Mouse (Mus musculus) gastrocnemius, postnatal 14 days (tissue): ENCODE measurements around the gene Trpc7. TPM values are rescaled to one million over a fixed set of nuclear protein-coding genes. Genes with fewer than 3 reads are reported as not detected.
A peak's percentile ranks its signal among the peaks of the same experiment; 100 is the strongest.

ENCODE experiments used
- DNase-seq: peaks from one replicate; pipeline ENCODE4 v3.0.0; 2021; ENCODE audit warnings: mixed read lengths
- intact Hi-C: fragments of 180-260 bp; cut with DNase I; formaldehyde crosslinking; loops from one replicate; pipeline ENCODE4 v1.15.1; 2025; ENCODE audit warnings: low total_unique reads
- long read RNA-seq, 2 experiments: library from polyadenylated mRNA; stranded (forward); transcript quantifications; one replicate each; pipeline ENCODE4 v2.0.0; 2021
- total RNA-seq, 2 experiments: library from RNA; stranded (reverse); gene quantifications; 2 replicates each; pipeline ENCODE4 v1.2.3; 2021

The Trpc7 gene
- total RNA-seq = not detected
- long read RNA-seq, experiment 1 = 0 reads
- long read RNA-seq, experiment 2 = 0 reads

DNA sequence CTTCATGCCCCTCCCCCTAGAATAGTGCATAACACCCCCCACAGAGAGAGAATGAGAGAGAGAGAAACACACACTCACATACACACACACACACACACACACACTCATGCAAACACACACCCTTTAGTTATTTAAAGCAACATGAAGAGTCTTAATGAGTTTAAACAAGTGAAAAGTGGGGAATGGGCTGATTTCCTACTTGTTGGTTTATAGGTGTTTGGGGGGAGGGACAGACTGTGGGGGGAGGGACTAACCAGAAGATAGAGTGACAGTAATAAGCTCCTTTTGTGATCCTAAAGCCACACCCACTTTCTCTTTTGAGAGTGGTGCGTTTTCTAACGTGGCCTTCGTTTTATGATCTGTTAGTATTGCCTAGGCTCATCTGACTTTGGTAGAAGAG, at the start of gene Trpc7:
Gene Trpc7 (minus strand): TSS at position 101 of the 400 bp plus-strand sequence.
- no peak for DNase-seq
- intact Hi-C loops = no loop called here

GRCm38 (mm10) chr13:56939261-56939660, 43.5 kb upstream of the Trpc7 start:
- intact Hi-C loops = no loop called here

DNA sequence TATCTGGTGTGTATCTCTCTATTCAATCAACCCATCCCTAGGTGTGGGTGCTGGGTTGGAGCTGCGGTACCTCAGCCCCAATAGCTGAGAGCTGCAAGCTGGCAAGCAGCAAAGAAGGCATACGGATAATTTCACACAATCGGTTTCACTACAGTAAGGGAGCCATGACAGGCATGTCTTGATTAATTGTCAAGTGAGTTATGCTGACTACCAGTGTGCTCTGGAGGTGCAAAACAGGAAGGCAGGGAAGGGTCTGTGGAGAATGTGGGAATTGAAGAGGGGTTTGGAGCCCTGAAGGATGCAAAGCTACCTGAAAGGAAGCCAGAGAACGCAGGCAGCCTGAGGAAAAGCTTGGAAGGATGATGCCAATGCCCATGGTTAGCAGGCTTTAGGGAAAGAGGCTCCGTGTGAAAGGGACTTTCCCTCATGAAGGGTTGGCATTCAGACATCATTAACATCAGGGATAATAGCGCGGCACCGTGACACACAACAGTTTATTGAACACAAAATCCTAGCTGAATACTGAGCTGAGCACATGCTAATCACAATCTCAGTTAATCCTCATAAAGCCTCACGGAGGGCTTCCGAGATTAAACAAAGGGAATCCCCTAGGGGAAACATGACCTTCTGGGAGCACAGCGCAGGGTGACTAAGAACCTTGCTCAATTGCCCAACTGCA, 38.2 kb upstream of the Trpc7 start:
- intact Hi-C loops = no loop called here
- no peak for DNase-seq

More at GRCm38 (mm10) chr13:56939261-56939660, 43.5 kb upstream of the Trpc7 start:
- DNase-seq = no peak

- DNase-seq = no peak
- intact Hi-C loops = no loop called here
These were observed 34.6 kb upstream of the Trpc7 start for GRCm38 (mm10) chr13:56930421-56930820.

DNA sequence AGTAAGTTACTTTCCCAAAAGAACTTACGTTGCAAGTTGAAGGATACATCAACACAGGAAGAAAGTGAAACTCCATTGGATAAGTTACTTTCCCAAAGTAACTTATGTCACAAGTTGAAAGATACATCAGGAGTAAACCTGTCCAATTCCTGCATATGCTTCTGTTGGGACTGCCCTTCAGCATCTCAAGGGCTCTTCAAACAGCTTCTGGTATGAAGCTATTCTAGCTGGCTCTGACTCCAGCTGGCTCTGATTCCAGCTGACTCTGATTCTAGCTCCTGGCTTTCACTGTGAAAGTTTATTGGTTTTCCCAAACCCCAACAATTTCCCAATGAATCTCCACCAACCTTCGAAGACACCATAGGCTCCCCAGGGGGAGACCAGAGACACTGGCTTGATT, 27.2 kb upstream of the Trpc7 start:
- intact Hi-C loops = loop anchor here (10.0 kb wide), 1 partner anchor 118 kb away; no protein-coding TSS in a partner anchor
- DNase-seq = no peak

DNA sequence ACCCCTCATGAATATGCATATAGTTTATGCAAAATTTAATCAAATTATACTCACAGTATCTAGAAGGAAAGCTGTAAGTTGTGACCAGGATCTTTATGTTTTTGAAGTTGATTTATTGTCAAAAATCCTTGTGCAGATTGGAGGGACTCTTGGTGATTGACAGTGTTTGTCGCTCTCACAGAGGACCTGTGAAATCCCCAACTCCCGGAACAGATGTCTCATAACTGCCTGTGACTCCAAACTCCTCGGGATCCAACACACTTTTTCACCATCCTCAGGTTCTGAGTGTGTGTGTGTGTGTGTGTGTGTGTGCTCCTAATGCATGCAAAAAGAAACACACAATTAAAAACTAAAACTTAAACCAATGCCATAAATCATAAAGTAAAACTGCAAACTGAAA, 25.5 kb upstream of the Trpc7 start:
- no peak for DNase-seq
- intact Hi-C loops = loop anchor here (10.0 kb wide), 1 partner anchor 116 kb away; no protein-coding TSS in a partner anchor

GRCm38 (mm10) chr13:56914721-56915120, 18.9 kb upstream of the Trpc7 start:
- no peak for DNase-seq
- intact Hi-C loops = no loop called here

DNA sequence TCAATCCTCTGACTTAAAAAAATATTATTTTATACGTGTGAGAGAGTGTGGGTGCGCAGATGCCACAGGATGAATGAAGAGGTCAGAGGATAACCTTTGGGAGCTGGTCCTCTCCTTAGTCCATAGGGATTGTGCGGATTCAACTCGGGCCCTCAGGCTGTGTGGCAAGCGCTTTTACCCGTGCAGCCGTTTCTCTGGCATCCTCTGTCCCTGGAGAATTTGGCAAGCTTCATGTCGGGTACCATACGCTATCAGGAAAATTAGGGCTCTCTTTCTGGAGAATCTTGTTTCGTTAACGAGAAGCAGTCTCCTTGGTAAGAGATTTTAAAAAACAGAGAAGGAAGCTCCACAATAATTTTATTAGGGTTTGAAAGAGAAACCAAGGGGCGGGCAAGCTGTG, 15.3 kb upstream of the Trpc7 start:
- intact Hi-C loops = no loop called here
- DNase-seq = no peak

DNA sequence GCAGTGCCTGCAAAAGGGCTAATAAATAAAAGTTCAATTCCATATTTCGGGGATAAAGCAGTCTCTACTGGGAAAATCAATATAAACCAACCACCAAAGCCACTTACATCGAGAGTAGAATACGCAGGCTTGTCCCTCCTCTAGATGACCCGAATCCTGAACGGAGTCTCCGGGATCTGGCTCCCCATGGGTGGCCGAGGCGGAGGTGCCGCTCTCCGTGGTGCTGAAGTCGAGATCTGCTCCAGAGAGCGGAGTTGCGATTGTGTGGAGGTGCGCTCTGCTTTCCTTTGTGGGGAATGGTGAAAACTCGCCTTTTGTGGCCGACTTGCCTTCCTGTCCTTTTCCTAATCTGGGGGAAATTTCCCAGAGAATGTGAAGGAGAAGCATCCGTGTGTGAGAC, 407 bp downstream of the Trpc7 start:
- DNase-seq = peak; percentile 64
- intact Hi-C loops = no loop called here

- intact Hi-C loops = no loop called here
- DNase-seq = no peak
These were observed 1.2 kb downstream of the Trpc7 start for GRCm38 (mm10) chr13:56894543-56894942.

GRCm38 (mm10) chr13:56889888-56890287, 5.9 kb downstream of the Trpc7 start:
- no peak for DNase-seq
- intact Hi-C loops = no loop called here

DNA sequence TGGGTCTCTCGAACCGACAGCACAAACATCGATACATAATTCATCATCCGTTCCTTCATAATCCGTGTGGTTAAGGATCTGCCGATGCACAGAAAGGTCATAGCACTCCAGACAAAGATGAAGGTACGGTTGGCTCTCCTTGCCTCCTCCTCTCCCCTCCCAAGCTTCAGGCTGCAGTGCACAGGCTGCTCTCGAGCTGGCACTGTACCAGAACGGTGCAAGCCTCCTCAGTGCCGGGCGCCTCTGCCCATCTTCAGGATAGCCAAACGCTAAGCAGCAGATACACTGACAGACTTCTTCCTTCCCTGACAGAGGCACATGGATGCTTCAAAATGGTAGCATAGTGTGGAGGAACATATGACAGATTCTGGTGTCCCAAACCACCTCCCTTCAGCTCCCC, 12.9 kb downstream of the Trpc7 start:
- DNase-seq = no peak
- intact Hi-C loops = no loop called here

GRCm38 (mm10) chr13:56864567-56864966, 31.2 kb downstream of the Trpc7 start:
- intact Hi-C loops = no loop called here
- DNase-seq = no peak

DNA sequence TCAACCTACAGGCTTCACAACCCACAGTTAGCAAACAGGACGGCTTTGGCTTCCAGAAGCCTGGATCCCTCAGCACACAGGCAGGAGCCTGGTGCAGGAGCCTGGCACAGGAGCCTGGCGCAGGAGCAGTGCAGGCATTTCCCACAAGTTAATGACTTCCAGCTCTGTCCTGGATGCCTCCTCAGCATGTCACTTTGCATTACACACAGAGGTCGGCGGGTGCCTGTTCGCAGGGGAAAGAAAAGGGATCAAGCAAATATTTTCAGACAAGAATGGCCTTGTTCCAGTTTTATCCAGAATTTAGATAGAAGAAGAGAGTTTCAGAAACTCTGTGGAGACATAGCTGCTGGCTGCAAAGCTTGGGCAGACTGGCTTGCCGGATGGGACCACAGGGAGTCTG, 33.8 kb downstream of the Trpc7 start:
- intact Hi-C loops = no loop called here
- no peak for DNase-seq

- intact Hi-C loops = no loop called here
- no peak for DNase-seq
These were observed 41.3 kb downstream of the Trpc7 start for GRCm38 (mm10) chr13:56854506-56854905.

DNA sequence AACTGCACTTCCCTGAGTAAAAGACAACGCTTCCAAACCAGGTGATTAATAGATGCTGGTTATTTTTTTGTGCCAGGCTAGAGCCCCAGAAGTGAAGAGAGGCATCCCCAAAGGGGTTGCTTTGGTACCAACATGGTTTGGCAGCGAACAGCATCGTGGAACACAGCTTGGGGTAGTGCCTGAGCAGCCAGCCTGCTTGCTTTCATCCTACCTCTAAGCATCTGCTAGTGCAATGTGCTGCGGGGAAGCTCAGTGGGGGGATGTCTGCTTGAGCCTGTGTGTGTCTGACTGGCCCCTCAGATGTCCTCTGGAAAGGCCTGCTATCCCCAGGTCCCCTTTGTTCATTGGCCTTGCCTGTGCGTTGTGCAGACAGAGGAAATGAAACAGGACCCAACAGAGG, 42.4 kb downstream of the Trpc7 start:
- no peak for DNase-seq
- intact Hi-C loops = no loop called here

GRCm38 (mm10) chr13:56845866-56846265, 49.9 kb downstream of the Trpc7 start:
- intact Hi-C loops = no loop called here
- DNase-seq = no peak

DNA sequence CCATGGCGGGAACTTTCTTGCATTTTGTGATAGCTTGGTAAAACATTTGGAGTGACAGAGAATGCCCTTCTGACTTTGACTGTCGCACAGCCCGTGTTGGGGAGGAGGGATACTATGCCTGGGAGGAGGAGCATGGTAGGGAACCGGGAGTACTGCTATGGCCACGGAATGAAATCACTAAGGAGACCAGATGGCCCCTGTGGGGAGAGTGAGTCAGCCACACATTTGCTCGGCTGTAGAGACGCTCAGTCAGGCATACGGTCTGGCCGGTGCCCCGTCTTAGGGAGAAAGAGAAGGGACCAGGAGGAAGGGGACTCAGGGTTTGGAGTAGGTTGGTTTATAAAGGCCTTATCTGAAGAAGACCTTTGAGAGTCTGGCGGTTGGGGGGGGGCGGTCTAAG, 80.3 kb downstream of the Trpc7 start:
- DNase-seq = no peak
- intact Hi-C loops = no loop called here

GRCm38 (mm10) chr13:56806776-56807490, 88.9 kb downstream of the Trpc7 start:
- intact Hi-C loops = loop anchor here (10.0 kb wide), 1 partner anchor 118 kb away; no protein-coding TSS in a partner anchor
- DNase-seq = peak; percentile 88

GRCm38 (mm10) chr13:56805131-56805530, 90.7 kb downstream of the Trpc7 start:
- intact Hi-C loops = loop anchor here (10.0 kb wide), 1 partner anchor 120 kb away; no protein-coding TSS in a partner anchor

GRCm38 (mm10) chr13:56797459-56797858, 98.3 kb downstream of the Trpc7 start:
- intact Hi-C loops = no loop called here
- DNase-seq = no peak

More at GRCm38 (mm10) chr13:56805131-56805530, 90.7 kb downstream of the Trpc7 start:
- DNase-seq = no peak
